Mouse (Mus musculus) embryonic facial prominence, embryonic 10.5 days (tissue): ENCODE measurements around the gene Cage1. TPM values are rescaled to one million over a fixed set of nuclear protein-coding genes. Genes with fewer than 3 reads are reported as not detected.

ENCODE experiments used
- DNase-seq: peaks from one replicate; pipeline ENCODE4 v3.0.0-alpha.2; 2017; ENCODE audit warnings: low spot score
- H3K27ac ChIP-seq: fragments of 300-500 bp; sonication (generic); replicated peaks from 2 replicates; pipeline ENCODE4 v1.5.1; 2016; ENCODE audit warnings: mild to moderate bottlenecking
- H3K27me3 ChIP-seq: fragments of 300-500 bp; sonication (generic); replicated peaks from 2 replicates; pipeline ENCODE4 v1.6.1; 2016; ENCODE audit warnings: low read depth, mild to moderate bottlenecking; ENCODE audit not compliant: poor library complexity, severe bottlenecking
- H3K36me3 ChIP-seq: fragments of 300-500 bp; sonication (generic); replicated peaks from 2 replicates; pipeline ENCODE4 v1.6.1; 2016; ENCODE audit warnings: mild to moderate bottlenecking, moderate library complexity
- H3K4me1 ChIP-seq: fragments of 300-500 bp; sonication (generic); 2 replicates; pipeline ENCODE4 v1.6.1; 2016
- H3K4me3 ChIP-seq: fragments of 300-500 bp; sonication (generic); 2 replicates; pipeline ENCODE4 v1.5.1; 2016; ENCODE audit warnings: mild to moderate bottlenecking, moderate library complexity
- H3K9me3 ChIP-seq: fragments of 300-500 bp; sonication (generic); 2 replicates; pipeline ENCODE4 v1.6.1; 2016; ENCODE audit warnings: mild to moderate bottlenecking
- WGBS: fragments of 180-500 bp; shearing (Covaris S2); methylation state at CpG from one replicate; pipeline ENCODE4 v1.1.7; 2016; 5-methylcytosine and 5-hydroxymethylcytosine counted together
- polyA plus RNA-seq: library from polyadenylated mRNA; unstranded; fragments of >200 nt; fragmentation: Nextera tagmentation; extraction: Ambion mirVana; gene quantifications from 2 replicates; pipeline ENCODE4 v1.2.1, GENCODE M21; 2016

The Cage1 gene
- polyA plus RNA-seq, 1 experiment from 2014 or later: 1.1 TPM

GRCm38 (mm10) chr13:38049888-38050287 lies 13.0 kb upstream of the Cage1 start:
- H3K36me3 ChIP-seq: peaks cover 100% of the 10 kb centered on the region
- DNase-seq: no peak
- no peaks in the 10 kb centered on the region for H3K4me1 ChIP-seq
- no peak overlapping the region for H3K4me3 ChIP-seq
- 95% methylated on average over 3 of the region's 3 CpGs for WGBS
- H3K27ac ChIP-seq: no peak overlapping the region
- H3K9me3 ChIP-seq: no peaks in the 10 kb centered on the region
- no peaks in the 10 kb centered on the region for H3K27me3 ChIP-seq

GRCm38 (mm10) chr13:38037811-38038210 lies 942 bp upstream of the Cage1 start:
- Histone ChIP-seq H3K36me3 (peaks cover 41% of the 10 kb centered on the region), H3K27me3 (no peaks in the 10 kb centered on the region), H3K4me3 (peak overlapping the region; percentile 95), H3K9me3 (no peaks in the 10 kb centered on the region), H3K27ac (peak overlapping the region; percentile 87), H3K4me1 (peaks cover 19% of the 10 kb centered on the region)
- 56% methylated on average over 12 of the region's 12 CpGs for whole genome bisulfite sequencing
- no peak for DNase-seq

- DNase-seq: peak; percentile 11
- H3K27ac ChIP-seq: peak within 1 kb of the TSS; percentile 87
- 12% methylated on average over 37 of the region's 37 CpGs for WGBS
These were observed 376 bp downstream of the Cage1 start, which contains the start of gene Riok1 for GRCm38 (mm10) chr13:38036343-38037043. Riok1 (plus strand) TSS chr13:38036995.

GRCm38 (mm10) chr13:38028407-38028806 lies 8.5 kb downstream of the Cage1 start:
- Histone ChIP-seq H3K4me3 (no peak overlapping the region), H3K9me3 (no peaks in the 10 kb centered on the region), H3K27me3 (no peaks in the 10 kb centered on the region), H3K27ac (no peak overlapping the region), H3K36me3 (no peaks in the 10 kb centered on the region), H3K4me1 (no peaks in the 10 kb centered on the region)
- WGBS: 89% methylated on average over 4 of the region's 4 CpGs
- no peak for DNase-seq

More at GRCm38 (mm10) chr13:38036343-38037043, 376 bp downstream of the Cage1 start, which contains the start of gene Riok1:
- H3K4me3 ChIP-seq: peak within 1 kb of the TSS; percentile 95
- no peaks in the 10 kb centered on the region for H3K27me3 ChIP-seq
- H3K4me1 ChIP-seq: peaks cover 19% of the 10 kb centered on the region
- H3K36me3 ChIP-seq: peaks cover 28% of the 10 kb centered on the region
- H3K9me3 ChIP-seq: no peaks in the 10 kb centered on the region

- H3K4me3 ChIP-seq: no peak overlapping the region
- H3K9me3 ChIP-seq: no peaks in the 10 kb centered on the region
- 68% methylated on average over 6 of the region's 6 CpGs for WGBS
- no peak overlapping the region for H3K27ac ChIP-seq
- no peaks in the 10 kb centered on the region for H3K36me3 ChIP-seq
- no peaks in the 10 kb centered on the region for H3K27me3 ChIP-seq
- no peak for DNase-seq
- H3K4me1 ChIP-seq: no peaks in the 10 kb centered on the region
These were observed 9.1 kb downstream of the Cage1 start for GRCm38 (mm10) chr13:38027618-38028248.

- no peaks in the 10 kb centered on the region for H3K27me3 ChIP-seq
- no peak overlapping the region for H3K4me3 ChIP-seq
- no peaks in the 10 kb centered on the region for H3K36me3 ChIP-seq
- H3K9me3 ChIP-seq: no peaks in the 10 kb centered on the region
- WGBS: 36% methylated on average over 4 of the region's 4 CpGs
- DNase-seq: no peak
- H3K4me1 ChIP-seq: no peaks in the 10 kb centered on the region
- H3K27ac ChIP-seq: no peak overlapping the region
These were observed 11.0 kb downstream of the Cage1 start for GRCm38 (mm10) chr13:38025874-38026273.

GRCm38 (mm10) chr13:38018791-38019190 lies 18.1 kb downstream of the Cage1 start:
- Histone ChIP-seq H3K27ac (no peak overlapping the region), H3K27me3 (no peaks in the 10 kb centered on the region), H3K4me1 (no peaks in the 10 kb centered on the region), H3K9me3 (no peaks in the 10 kb centered on the region), H3K4me3 (no peak overlapping the region), H3K36me3 (no peaks in the 10 kb centered on the region)
- 70% methylated on average over 3 of the region's 3 CpGs for WGBS
- DNase-seq: no peak

- no peak overlapping the region for H3K4me3 ChIP-seq
- no peaks in the 10 kb centered on the region for H3K4me1 ChIP-seq
- no peaks in the 10 kb centered on the region for H3K27me3 ChIP-seq
- no peak for DNase-seq
- 87% methylated on average over 4 of the region's 4 CpGs for WGBS
- H3K36me3 ChIP-seq: no peaks in the 10 kb centered on the region
- H3K27ac ChIP-seq: no peak overlapping the region
- H3K9me3 ChIP-seq: no peaks in the 10 kb centered on the region
These were observed 21.3 kb downstream of the Cage1 start for GRCm38 (mm10) chr13:38015591-38015990.

GRCm38 (mm10) chr13:38012436-38012835 lies 24.4 kb downstream of the Cage1 start:
- Histone ChIP-seq H3K4me1 (no peaks in the 10 kb centered on the region), H3K27me3 (no peaks in the 10 kb centered on the region), H3K4me3 (no peak overlapping the region), H3K36me3 (no peaks in the 10 kb centered on the region), H3K9me3 (no peaks in the 10 kb centered on the region), H3K27ac (no peak overlapping the region)
- 86% methylated on average over 5 of the region's 5 CpGs for WGBS
- no peak for DNase-seq

GRCm38 (mm10) chr13:38010444-38010910 lies 26.4 kb downstream of the Cage1 start:
- DNase-seq: no peak
- H3K9me3 ChIP-seq: no peaks in the 10 kb centered on the region
- H3K27ac ChIP-seq: no peak overlapping the region

GRCm38 (mm10) chr13:38009721-38010408 lies 27.0 kb downstream of the Cage1 start:
- no peaks in the 10 kb centered on the region for H3K4me1 ChIP-seq
- no peak overlapping the region for H3K4me3 ChIP-seq
- no peak for DNase-seq
- no peaks in the 10 kb centered on the region for H3K27me3 ChIP-seq
- H3K9me3 ChIP-seq: no peaks in the 10 kb centered on the region
- WGBS: 87% methylated on average over 5 of the region's 5 CpGs
- H3K36me3 ChIP-seq: no peaks in the 10 kb centered on the region
- H3K27ac ChIP-seq: no peak overlapping the region

More at GRCm38 (mm10) chr13:38010444-38010910, 26.4 kb downstream of the Cage1 start:
- Histone ChIP-seq H3K4me1 (no peaks in the 10 kb centered on the region), H3K27me3 (no peaks in the 10 kb centered on the region), H3K4me3 (no peak overlapping the region), H3K36me3 (no peaks in the 10 kb centered on the region)
- WGBS: 79% methylated on average over 5 of the region's 5 CpGs

GRCm38 (mm10) chr13:38007972-38008371 lies 28.9 kb downstream of the Cage1 start:
- Histone ChIP-seq H3K36me3 (no peaks in the 10 kb centered on the region), H3K4me1 (no peaks in the 10 kb centered on the region), H3K27ac (no peak overlapping the region), H3K9me3 (no peaks in the 10 kb centered on the region), H3K4me3 (no peak overlapping the region), H3K27me3 (no peaks in the 10 kb centered on the region)
- WGBS: 88% methylated on average over 2 of the region's 2 CpGs
- DNase-seq: no peak
